Mouse (Mus musculus): ENCODE results near the gene Stk26. TPM values are rescaled to one million over a fixed set of nuclear protein-coding genes. Genes with fewer than 3 reads are reported as not detected.

The Stk26 gene
- total RNA-seq, 2 experiments from 2014 or later: 12.1 to 12.7 TPM

GRCm38 (mm10) chrX:50924629-50925364, 84.0 kb downstream of the Stk26 start:
- DNase-seq (ENCODE audit: low spot score in 2 of 2): no peak

- DNase-seq (ENCODE audit: low spot score in 2 of 2): no peak
Observed at GRCm38 (mm10) chrX:50926893-50927545, 86.2 kb downstream of the Stk26 start.

DNA sequence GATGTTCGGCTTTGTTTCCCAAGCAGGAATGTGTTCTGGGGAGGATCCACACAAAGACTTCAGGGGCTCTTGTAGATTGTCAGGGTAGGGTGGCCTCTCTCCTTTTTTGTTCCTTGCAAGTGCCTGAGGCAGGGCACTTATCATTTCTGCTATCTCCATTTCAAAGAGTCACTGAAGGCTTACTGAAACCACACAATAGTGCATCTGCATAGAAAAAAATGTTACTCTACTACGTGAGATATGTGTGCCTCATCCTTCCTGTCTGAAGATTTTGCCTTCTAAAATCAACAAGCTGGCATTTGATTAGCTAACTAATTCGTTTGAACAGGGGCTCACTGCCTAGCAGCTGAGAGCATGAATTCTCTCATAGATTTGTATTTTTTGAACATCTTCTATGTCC, 89.5 kb downstream of the Stk26 start:
- DNase-seq (ENCODE audit: low spot score in 2 of 2): no peak

DNA sequence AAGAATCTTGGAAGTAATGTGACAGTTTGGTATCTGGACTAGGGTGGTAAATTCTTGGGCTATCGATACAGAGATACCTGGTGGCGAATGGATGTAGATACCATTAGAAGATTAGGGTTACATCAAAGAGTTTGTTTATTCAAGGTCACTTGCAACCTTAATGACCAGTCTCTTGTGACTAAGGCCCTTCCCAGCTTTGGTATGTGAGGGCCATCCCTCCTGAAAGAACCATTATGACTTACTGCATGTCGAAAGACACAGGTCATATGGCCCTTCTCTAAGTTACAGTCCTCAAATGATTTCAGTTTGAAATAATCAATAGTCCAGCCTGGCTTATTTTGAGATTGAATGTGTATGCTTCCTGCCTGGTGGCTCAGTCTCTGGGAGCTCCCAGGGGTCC, 96.3 kb downstream of the Stk26 start:
- DNase-seq (ENCODE audit: low spot score in 2 of 2): no peak

GRCm38 (mm10) chrX:50942610-50943009, 101.8 kb downstream of the Stk26 start, which contains the start of gene Frmd7:
Gene Frmd7, minus strand, starts transcription at chrX:50942710.
- no peak for DNase-seq (ENCODE audit: low spot score in 2 of 2)

Other genes with a start within 250 kb of the Stk26 start
- gene Frmd7, start 101.7 kb downstream of the Stk26 start, total RNA-seq (2021): 1 to 10 TPM in 1 of 2 experiments, under 1 TPM in 1; 0.91 to 1.6 TPM
- gene Rap2c, start 177.0 kb downstream of the Stk26 start, total RNA-seq (2021): 10 to 100 TPM; 47.7 to 55.4 TPM